Mouse (Mus musculus): ENCODE measurements at regions not wholly inside any gene's neighbourhood (a gene's known extent, or its start where the extent isn't known, plus 50 kb on each side); places are given as distances from the start of the nearest gene placed in this dataset.

- dilution Hi-C loops (cut with MboI; ENCODE audit: extremely low pct_ligation_motif_present, extremely low pct_unique_long_range_greater_than_20kb, low sequenced_read_pairs), result no loop called here
- Histone ChIP-seq H3K27me3 (replicated peaks) (no peaks in the 10 kb centered on the region), H3K27ac (ENCODE audit: insufficient read depth, low read depth) (no peak overlapping the region), H3K79me2 (replicated peaks; ENCODE audit: control insufficient read depth, extremely low read depth, insufficient read depth, poor library complexity, severe bottlenecking) (no peaks in the 10 kb centered on the region), H3K4me3 (replicated peaks in 1 of 3; ENCODE audit: low read depth in 2 of 3, low read length in 2 of 3, poor library complexity in 1 of 3) (no peak overlapping the region), H3K4me2 (ENCODE audit: insufficient read depth, low read depth, poor library complexity, severe bottlenecking) (no peak overlapping the region), H3K36me3 (replicated peaks in 1 of 2; ENCODE audit: control insufficient read depth in 1 of 2, insufficient read depth in 1 of 2, low read length in 1 of 2) (no peaks in the 10 kb centered on the region), H3K4me1 (ENCODE audit: control insufficient read depth in 1 of 2, insufficient read depth in 2 of 2) (no peaks in the 10 kb centered on the region), H3K9me3 (replicated peaks; ENCODE audit: low read length) (peaks cover 17% of the 10 kb centered on the region), H3K9ac (ENCODE audit: insufficient read depth, low read depth) (no peak overlapping the region)
- no peak for DNase-seq (ENCODE audit: extremely low read depth)
- in situ Hi-C loops (cut with MboI; ENCODE audit: low pct_ligation_motif_present, low pct_unique_long_range_greater_than_20kb, low sequenced_read_pairs), result no loop called here
- no peak for TF ChIP-seq MAFK (IDR thresholded peaks at IDR 0.05; ENCODE audit: insufficient replicate concordance, low read length)
- no peak for TF ChIP-seq TCF12 (IDR thresholded peaks at IDR 0.05; ENCODE audit: low read depth, low read length)
- no peak for TF ChIP-seq USF1 (IDR thresholded peaks at IDR 0.05; ENCODE audit: low read depth, low read length)
- no peak for TF ChIP-seq ZC3H11A (IDR thresholded peaks at IDR 0.05; ENCODE audit: low read depth, low read length)
- no peak for TF ChIP-seq RAD21 (IDR thresholded peaks at IDR 0.05; ENCODE audit: low read depth, low read length)
- TF ChIP-seq CHD1 (IDR thresholded peaks at IDR 0.05; ENCODE audit: low read depth, low read length), result no peak
- no peak for TF ChIP-seq ELF1 (IDR thresholded peaks at IDR 0.05; ENCODE audit: low read depth, low read length)
- no peak for TF ChIP-seq JUN (IDR thresholded peaks at IDR 0.05; ENCODE audit: insufficient read depth, low read depth, low read length)
- TF ChIP-seq POLR2A (IDR thresholded peaks at IDR 0.05; ENCODE audit: low read depth, low read length), result no peak
These were observed 166.1 kb downstream of the AI429214 start for GRCm38 (mm10) chr8:37159481-37159880.

- H3K4me3 ChIP-seq (replicated peaks in 1 of 3; ENCODE audit: low read depth in 2 of 3, low read length in 2 of 3, poor library complexity in 1 of 3), result no peak overlapping the region
- no peak for DNase-seq (ENCODE audit: extremely low read depth)
- in situ Hi-C loops (cut with MboI; ENCODE audit: low pct_ligation_motif_present, low pct_unique_long_range_greater_than_20kb, low sequenced_read_pairs), result no loop called here
- peaks cover 14% of the 10 kb centered on the region for H3K9me3 ChIP-seq (replicated peaks; ENCODE audit: low read length)
- no peak overlapping the region for H3K4me2 ChIP-seq (ENCODE audit: insufficient read depth, low read depth, poor library complexity, severe bottlenecking)
- TF ChIP-seq USF1 (IDR thresholded peaks at IDR 0.05; ENCODE audit: low read depth, low read length), result no peak
- TF ChIP-seq ZMIZ1 (IDR thresholded peaks at IDR 0.05; ENCODE audit: low read depth, low read length), result no peak
- no peak for TF ChIP-seq MXI1 (IDR thresholded peaks at IDR 0.05; ENCODE audit: low read depth, low read length)
- TF ChIP-seq USF2 (conservative IDR thresholded peaks at IDR 0.05; ENCODE audit: low read depth, low read length), result no peak
- no peak for TF ChIP-seq ELF1 (IDR thresholded peaks at IDR 0.05; ENCODE audit: low read depth, low read length)
- TF ChIP-seq ZKSCAN1 (IDR thresholded peaks at IDR 0.05; ENCODE audit: borderline replicate concordance, low read depth, low read length), result no peak
- TF ChIP-seq ZNF384 (IDR thresholded peaks at IDR 0.05; ENCODE audit: low read depth, low read length), result no peak
- no peak for TF ChIP-seq NRF1 (IDR thresholded peaks at IDR 0.05; ENCODE audit: low read depth, low read length)
- TF ChIP-seq TCF12 (IDR thresholded peaks at IDR 0.05; ENCODE audit: low read depth, low read length), result no peak
- no peak for TF ChIP-seq NELFE (IDR thresholded peaks at IDR 0.05; ENCODE audit: low read depth, low read length)
- no peak for TF ChIP-seq HCFC1 (IDR thresholded peaks at IDR 0.05; ENCODE audit: low read depth, low read length)
- no peak for TF ChIP-seq ETS1 (conservative IDR thresholded peaks at IDR 0.05; ENCODE audit: low read depth, low read length)
- TF ChIP-seq UBTF (IDR thresholded peaks at IDR 0.05; ENCODE audit: low read depth, low read length), result no peak
- TF ChIP-seq E2F4 (IDR thresholded peaks at IDR 0.05; ENCODE audit: insufficient replicate concordance, low read depth, low read length), result no peak
- no peak overlapping the region for H3K9ac ChIP-seq (ENCODE audit: insufficient read depth, low read depth)
- no peaks in the 10 kb centered on the region for H3K27me3 ChIP-seq (replicated peaks)
- no peaks in the 10 kb centered on the region for H3K36me3 ChIP-seq (replicated peaks in 1 of 2; ENCODE audit: control insufficient read depth in 1 of 2, insufficient read depth in 1 of 2, low read length in 1 of 2)
- no peak overlapping the region for H3K27ac ChIP-seq (ENCODE audit: insufficient read depth, low read depth)
- no peaks in the 10 kb centered on the region for H3K4me1 ChIP-seq (ENCODE audit: control insufficient read depth in 1 of 2, insufficient read depth in 2 of 2)
- H3K79me2 ChIP-seq (replicated peaks; ENCODE audit: control insufficient read depth, extremely low read depth, insufficient read depth, poor library complexity, severe bottlenecking), result no peaks in the 10 kb centered on the region
- dilution Hi-C loops (cut with MboI; ENCODE audit: extremely low pct_ligation_motif_present, extremely low pct_unique_long_range_greater_than_20kb, low sequenced_read_pairs), result no loop called here
These were observed 203.5 kb downstream of the AI429214 start for GRCm38 (mm10) chr8:37196859-37197258.
